Mouse (Mus musculus): ENCODE results near the gene Crp.

Crp gene

GRCm38 (mm10) chr1:172697844-172698243 lies at the start of gene Crp:
Gene Crp, plus strand, starts transcription at chr1:172698055.
- no peak for DNase-seq (ENCODE audit: low read depth, low spot score)

GRCm38 (mm10) chr1:172649396-172649795 lies 48.5 kb upstream of the Crp start:
- no peak for DNase-seq (ENCODE audit: low read depth, low spot score)

- no peak for DNase-seq (ENCODE audit: low read depth, low spot score)
These were observed 47.2 kb upstream of the Crp start for GRCm38 (mm10) chr1:172650519-172651287.

- DNase-seq (ENCODE audit: low read depth, low spot score): no peak
These were observed 46.4 kb upstream of the Crp start for GRCm38 (mm10) chr1:172651288-172651987.

GRCm38 (mm10) chr1:172652040-172652662 lies 45.7 kb upstream of the Crp start:
- DNase-seq (ENCODE audit: low read depth, low spot score): no peak

- DNase-seq (ENCODE audit: low read depth, low spot score): no peak
These were observed 44.0 kb upstream of the Crp start for GRCm38 (mm10) chr1:172653900-172654299.

- no peak for DNase-seq (ENCODE audit: low read depth, low spot score)
These were observed 40.6 kb upstream of the Crp start for GRCm38 (mm10) chr1:172657266-172657665.

- no peak for DNase-seq (ENCODE audit: low read depth, low spot score)
These were observed 38.2 kb upstream of the Crp start for GRCm38 (mm10) chr1:172659688-172660087.

- peak; percentile 16 for DNase-seq (ENCODE audit: low read depth, low spot score)
These were observed 32.4 kb upstream of the Crp start for GRCm38 (mm10) chr1:172665457-172665856.

- peak; percentile 24 for DNase-seq (ENCODE audit: low read depth, low spot score)
These were observed 30.3 kb upstream of the Crp start for GRCm38 (mm10) chr1:172667597-172667996.

- DNase-seq (ENCODE audit: low read depth, low spot score): no peak
These were observed 27.1 kb upstream of the Crp start for GRCm38 (mm10) chr1:172670716-172671115.

- no peak for DNase-seq (ENCODE audit: low read depth, low spot score)
These were observed 17.1 kb upstream of the Crp start for GRCm38 (mm10) chr1:172680742-172681141.

GRCm38 (mm10) chr1:172683551-172683950 lies 14.3 kb upstream of the Crp start:
- DNase-seq (ENCODE audit: low read depth, low spot score): no peak

- DNase-seq (ENCODE audit: low read depth, low spot score): no peak
These were observed 13.9 kb upstream of the Crp start for GRCm38 (mm10) chr1:172683957-172684356.

- no peak for DNase-seq (ENCODE audit: low read depth, low spot score)
These were observed 12.7 kb upstream of the Crp start for GRCm38 (mm10) chr1:172685178-172685577.

- no peak for DNase-seq (ENCODE audit: low read depth, low spot score)
These were observed 433 bp upstream of the Crp start for GRCm38 (mm10) chr1:172697422-172697821.

- DNase-seq (ENCODE audit: low read depth, low spot score): no peak
These were observed 3.0 kb downstream of the Crp start for GRCm38 (mm10) chr1:172700814-172701213.

- no peak for DNase-seq (ENCODE audit: low read depth, low spot score)
These were observed 3.5 kb downstream of the Crp start for GRCm38 (mm10) chr1:172701381-172701780.

GRCm38 (mm10) chr1:172701901-172702300 lies 4.0 kb downstream of the Crp start:
- DNase-seq (ENCODE audit: low read depth, low spot score): no peak

GRCm38 (mm10) chr1:172704769-172705168 lies 6.9 kb downstream of the Crp start:
- no peak for DNase-seq (ENCODE audit: low read depth, low spot score)

- DNase-seq (ENCODE audit: low read depth, low spot score): no peak
These were observed 8.4 kb downstream of the Crp start for GRCm38 (mm10) chr1:172706243-172706642.

- DNase-seq (ENCODE audit: low read depth, low spot score): no peak
These were observed 12.0 kb downstream of the Crp start for GRCm38 (mm10) chr1:172709788-172710350.
